Mouse (Mus musculus): Measurements from ENCODE around the gene Rims3. TPM values are rescaled to one million over a fixed set of nuclear protein-coding genes. Genes with fewer than 3 reads are reported as not detected.

The Rims3 gene
- total and polyA plus RNA-seq, 2 experiments from 2014 or later, result 37.1 to 131 TPM

DNA sequence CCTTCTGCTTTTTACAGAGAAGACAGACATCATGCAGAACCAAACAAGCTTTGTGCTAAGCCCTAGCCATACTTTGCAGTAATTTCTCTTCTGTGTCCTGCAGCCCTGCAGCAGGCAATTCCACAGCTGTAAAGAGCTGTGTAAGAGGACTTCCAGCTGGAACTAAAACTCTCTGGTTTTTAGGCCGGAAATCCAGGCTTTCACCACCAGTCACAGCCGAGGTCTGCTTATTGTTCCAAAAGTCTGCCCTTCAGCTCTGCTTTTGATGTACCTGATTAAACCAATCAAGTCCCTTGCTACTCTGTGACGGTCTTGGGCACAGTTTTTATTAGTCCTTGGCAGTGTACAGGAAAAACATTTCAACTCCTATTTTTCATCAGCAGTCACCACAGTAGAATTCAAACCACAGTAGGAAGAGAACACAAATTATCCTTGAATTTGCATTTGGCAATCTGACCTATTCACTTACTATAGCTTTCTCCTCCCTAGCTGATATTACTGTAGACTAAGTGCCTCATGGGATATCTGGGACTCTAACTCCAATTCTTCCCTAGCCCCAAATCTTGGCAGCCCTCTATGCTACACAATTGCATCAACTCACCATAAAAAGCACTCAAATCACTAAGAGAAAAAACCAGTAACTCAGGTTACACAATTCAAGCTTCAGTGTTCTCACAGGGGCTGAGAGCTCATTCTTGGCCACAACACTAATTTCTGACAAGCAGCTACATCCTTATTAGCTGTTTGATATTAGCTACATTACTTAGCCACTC, 37.4 kb upstream of the Rims3 start:
- H3K27ac ChIP-seq (ENCODE audit: low read depth, low read length), result no peak overlapping the region
- no peak overlapping the region for H3K4me2 ChIP-seq (ENCODE audit: low read depth, low read length, poor library complexity, severe bottlenecking)
- H3K36me3 ChIP-seq (ENCODE audit: insufficient read depth, low read length), result no peaks in the 10 kb centered on the region
- 25% methylated on average over 3 of the region's 3 CpGs for WGBS
- peaks cover 14% of the 10 kb centered on the region for H3K4me1 ChIP-seq (ENCODE audit: insufficient read depth, low read length)
- H3K9ac ChIP-seq (replicated peaks; ENCODE audit: low read length, poor library complexity, severe bottlenecking), result no peak overlapping the region
- H3K27me3 ChIP-seq (ENCODE audit: insufficient read depth, low read length), result no peaks in the 10 kb centered on the region
- no peak for TF ChIP-seq CTCF (IDR thresholded peaks at IDR 0.05)
- no peak overlapping the region for H3K4me3 ChIP-seq (ENCODE audit: low read depth, low read length)
- H3K9me3 ChIP-seq (ENCODE audit: low read length), result no peaks in the 10 kb centered on the region
- no peak for ATAC-seq (ENCODE audit: low FRiP score)
- no peak for DNase-seq (ENCODE audit: low spot score)

DNA sequence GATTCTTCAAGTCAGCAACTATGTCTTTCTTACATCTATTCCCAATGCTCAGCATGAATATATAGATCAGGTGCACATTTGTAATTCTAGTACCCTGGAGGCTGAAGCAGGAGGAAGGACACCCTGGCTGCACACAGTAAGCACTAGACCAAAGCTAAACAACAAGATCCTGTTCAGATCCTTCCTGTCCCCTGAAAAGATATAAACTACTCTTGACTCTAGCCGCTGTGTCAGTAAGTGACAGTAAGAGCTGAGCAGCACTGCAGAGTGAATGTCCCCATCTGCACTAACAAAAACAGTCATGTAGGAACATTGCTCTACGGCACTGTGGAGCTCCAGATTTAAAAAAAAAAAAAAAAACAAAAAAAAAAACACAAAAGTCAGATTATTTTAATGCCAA, 36.7 kb upstream of the Rims3 start:
- no peak overlapping the region for H3K9ac ChIP-seq (replicated peaks; ENCODE audit: low read length, poor library complexity, severe bottlenecking)
- no peak for TF ChIP-seq CTCF (IDR thresholded peaks at IDR 0.05)
- H3K27me3 ChIP-seq (ENCODE audit: insufficient read depth, low read length), result no peaks in the 10 kb centered on the region
- no peaks in the 10 kb centered on the region for H3K36me3 ChIP-seq (ENCODE audit: insufficient read depth, low read length)
- no peak overlapping the region for H3K27ac ChIP-seq (ENCODE audit: low read depth, low read length)
- no peaks in the 10 kb centered on the region for H3K9me3 ChIP-seq (ENCODE audit: low read length)
- no peak overlapping the region for H3K4me2 ChIP-seq (ENCODE audit: low read depth, low read length, poor library complexity, severe bottlenecking)
- H3K4me3 ChIP-seq (ENCODE audit: low read depth, low read length), result no peak overlapping the region
- WGBS, result 80% methylated on average over 2 of the region's 2 CpGs
- ATAC-seq (ENCODE audit: low FRiP score) (no peak), DNase-seq (ENCODE audit: low spot score) (no peak)
- peaks cover 14% of the 10 kb centered on the region for H3K4me1 ChIP-seq (ENCODE audit: insufficient read depth, low read length)

DNA sequence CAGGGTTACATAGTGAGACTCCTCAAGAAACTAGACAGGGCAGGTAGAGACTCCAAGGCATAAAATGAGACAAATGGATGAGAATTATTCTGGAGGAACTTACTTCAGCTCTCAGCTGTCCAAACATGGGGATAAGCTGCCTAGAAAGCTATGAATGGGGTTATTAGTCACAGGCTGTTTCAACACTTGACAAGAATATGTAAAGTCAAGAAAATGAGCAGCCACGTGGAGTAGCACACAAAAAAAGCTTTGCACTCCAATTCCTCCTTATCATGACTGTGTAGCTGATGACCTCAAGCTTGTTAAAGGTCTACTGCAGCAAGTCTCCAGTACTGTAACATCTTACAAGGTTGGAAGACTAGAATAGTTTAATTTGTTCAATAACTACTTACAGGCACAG, 35.3 kb upstream of the Rims3 start:
- ATAC-seq (ENCODE audit: low FRiP score), result no peak
- Histone ChIP-seq H3K4me1 (ENCODE audit: insufficient read depth, low read length) (peaks cover 14% of the 10 kb centered on the region), H3K27ac (ENCODE audit: low read depth, low read length) (no peak overlapping the region), H3K9ac (replicated peaks; ENCODE audit: low read length, poor library complexity, severe bottlenecking) (no peak overlapping the region), H3K4me2 (ENCODE audit: low read depth, low read length, poor library complexity, severe bottlenecking) (no peak overlapping the region), H3K27me3 (ENCODE audit: insufficient read depth, low read length) (no peaks in the 10 kb centered on the region), H3K9me3 (ENCODE audit: low read length) (no peaks in the 10 kb centered on the region), H3K4me3 (ENCODE audit: low read depth, low read length) (no peak overlapping the region), H3K36me3 (ENCODE audit: insufficient read depth, low read length) (no peaks in the 10 kb centered on the region)
- WGBS, result 41% methylated on average over 1 of the region's 1 CpGs
- TF ChIP-seq CTCF (IDR thresholded peaks at IDR 0.05), result no peak
- DNase-seq (ENCODE audit: low spot score), result no peak

DNA sequence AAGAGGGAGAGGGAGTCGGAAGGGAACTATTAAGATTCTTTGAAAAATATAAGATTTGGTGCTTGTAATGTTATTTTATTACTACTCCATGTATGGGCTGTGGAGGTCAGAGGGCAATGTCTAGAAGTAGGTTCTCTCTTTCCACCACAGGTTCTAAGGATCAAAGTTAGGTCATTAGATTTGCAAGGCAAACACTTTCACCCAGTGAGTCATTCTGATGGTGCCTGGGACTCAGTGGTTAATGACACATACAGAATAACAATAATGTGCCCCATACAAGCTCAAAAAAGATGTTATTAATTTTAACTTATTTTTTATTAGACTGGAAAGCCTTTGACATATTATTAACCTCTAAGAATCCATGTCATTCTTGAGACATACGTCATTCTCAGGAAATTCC, 34.7 kb upstream of the Rims3 start:
- Histone ChIP-seq H3K4me3 (ENCODE audit: low read depth, low read length) (no peak overlapping the region), H3K9ac (replicated peaks; ENCODE audit: low read length, poor library complexity, severe bottlenecking) (no peak overlapping the region), H3K27me3 (ENCODE audit: insufficient read depth, low read length) (no peaks in the 10 kb centered on the region), H3K36me3 (ENCODE audit: insufficient read depth, low read length) (no peaks in the 10 kb centered on the region), H3K27ac (ENCODE audit: low read depth, low read length) (no peak overlapping the region), H3K4me1 (ENCODE audit: insufficient read depth, low read length) (peaks cover 15% of the 10 kb centered on the region), H3K4me2 (ENCODE audit: low read depth, low read length, poor library complexity, severe bottlenecking) (no peak overlapping the region), H3K9me3 (ENCODE audit: low read length) (no peaks in the 10 kb centered on the region)
- no peak for DNase-seq (ENCODE audit: low spot score)
- 95% methylated on average over 2 of the region's 2 CpGs for WGBS
- no peak for ATAC-seq (ENCODE audit: low FRiP score)
- TF ChIP-seq CTCF (IDR thresholded peaks at IDR 0.05), result no peak

DNA sequence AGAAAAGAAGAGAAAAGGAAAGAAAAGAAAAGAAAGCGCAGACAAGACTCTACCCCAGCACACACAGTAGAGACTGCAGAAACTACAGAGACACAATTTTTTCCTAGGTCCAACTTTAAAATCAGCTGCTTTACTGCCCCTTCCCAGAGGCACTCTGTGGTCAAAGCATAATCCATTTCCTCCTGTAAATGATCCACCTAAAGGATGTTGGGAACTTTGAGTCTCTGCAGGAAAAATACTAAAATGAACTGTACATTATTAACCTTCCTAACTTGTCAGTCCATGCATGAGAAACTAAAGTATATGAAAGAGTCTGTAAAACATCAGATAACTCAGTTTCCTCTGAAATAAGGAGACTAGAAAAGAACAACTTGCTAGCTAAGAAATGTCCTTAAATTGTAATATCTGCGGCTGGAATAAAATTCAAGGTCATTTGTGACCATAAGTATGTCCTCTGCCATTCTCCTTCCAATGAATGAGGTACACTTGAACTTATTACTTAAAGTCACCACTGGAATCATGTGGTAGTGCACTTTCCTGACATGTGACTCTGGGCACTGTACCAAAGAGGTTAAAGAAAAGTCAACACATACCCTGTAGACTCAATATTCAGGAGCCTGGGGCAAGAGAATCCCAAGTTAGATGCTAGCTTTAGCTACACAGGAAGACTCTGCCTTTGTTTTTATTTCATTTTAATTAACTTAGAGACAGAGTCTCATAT, 32.3 kb upstream of the Rims3 start:
- Histone ChIP-seq H3K4me1 (ENCODE audit: insufficient read depth, low read length) (peaks cover 12% of the 10 kb centered on the region), H3K27me3 (ENCODE audit: insufficient read depth, low read length) (no peaks in the 10 kb centered on the region), H3K4me3 (ENCODE audit: low read depth, low read length) (no peak overlapping the region), H3K36me3 (ENCODE audit: insufficient read depth, low read length) (no peaks in the 10 kb centered on the region), H3K9ac (replicated peaks; ENCODE audit: low read length, poor library complexity, severe bottlenecking) (no peak overlapping the region), H3K9me3 (ENCODE audit: low read length) (no peaks in the 10 kb centered on the region), H3K27ac (ENCODE audit: low read depth, low read length) (no peak overlapping the region), H3K4me2 (ENCODE audit: low read depth, low read length, poor library complexity, severe bottlenecking) (no peak overlapping the region)
- WGBS, result 95% methylated on average over 2 of the region's 2 CpGs
- ATAC-seq (ENCODE audit: low FRiP score) (no peak), DNase-seq (ENCODE audit: low spot score) (no peak)
- no peak for TF ChIP-seq CTCF (IDR thresholded peaks at IDR 0.05)

DNA sequence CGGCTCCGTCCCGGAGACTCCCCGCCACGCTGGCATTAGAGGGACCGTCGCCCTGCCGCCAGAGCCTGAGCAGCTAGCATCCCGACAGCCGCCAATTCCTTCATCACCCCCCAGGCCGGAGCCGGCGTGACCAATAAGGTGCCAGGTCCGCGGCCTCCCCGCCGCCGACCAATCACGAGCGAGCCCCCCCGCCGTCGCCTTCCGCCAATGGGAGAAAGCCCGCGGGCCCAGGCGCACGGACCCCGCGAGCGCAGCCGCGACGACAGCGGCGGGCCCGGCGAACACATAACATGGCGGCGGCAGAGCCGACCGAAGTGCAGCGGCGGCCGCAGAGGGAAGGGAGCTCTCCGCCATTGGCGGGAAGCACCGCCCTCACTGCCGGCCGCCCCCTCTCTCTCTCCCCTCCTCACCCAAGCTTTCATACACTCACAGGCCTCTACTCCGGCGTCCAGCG, 29.5 kb upstream of the Rims3 start:
- H3K36me3 ChIP-seq (ENCODE audit: insufficient read depth, low read length), result no peaks in the 10 kb centered on the region
- TF ChIP-seq CTCF (IDR thresholded peaks at IDR 0.05), result no peak; the same call in 1 of the 2 replicates
- peak overlapping the region; percentile 63 for H3K4me2 ChIP-seq (ENCODE audit: low read depth, low read length, poor library complexity, severe bottlenecking)
- no peaks in the 10 kb centered on the region for H3K9me3 ChIP-seq (ENCODE audit: low read length)
- H3K27ac ChIP-seq (ENCODE audit: low read depth, low read length), result peak overlapping the region; percentile 100
- H3K4me3 ChIP-seq (ENCODE audit: low read depth, low read length), result peak overlapping the region; percentile 77
- peaks cover 12% of the 10 kb centered on the region for H3K4me1 ChIP-seq (ENCODE audit: insufficient read depth, low read length)
- no peaks in the 10 kb centered on the region for H3K27me3 ChIP-seq (ENCODE audit: insufficient read depth, low read length)
- ATAC-seq (ENCODE audit: low FRiP score) (peak; percentile 95), DNase-seq (ENCODE audit: low spot score) (peak; percentile 96)
- peak overlapping the region; percentile 100 for H3K9ac ChIP-seq (replicated peaks; ENCODE audit: low read length, poor library complexity, severe bottlenecking)
- under 1% methylated on average over 35 of the region's 53 CpGs for WGBS

All from midbrain, postnatal 0 days (tissue).